Mouse (Mus musculus): ENCODE results near the gene Ramp1. TPM values are rescaled to one million over a fixed set of nuclear protein-coding genes. Genes with fewer than 3 reads are reported as not detected.

Gene Ramp1
- polyA plus RNA-seq, 1 experiment from 2014 or later, result 5.0 TPM

DNA sequence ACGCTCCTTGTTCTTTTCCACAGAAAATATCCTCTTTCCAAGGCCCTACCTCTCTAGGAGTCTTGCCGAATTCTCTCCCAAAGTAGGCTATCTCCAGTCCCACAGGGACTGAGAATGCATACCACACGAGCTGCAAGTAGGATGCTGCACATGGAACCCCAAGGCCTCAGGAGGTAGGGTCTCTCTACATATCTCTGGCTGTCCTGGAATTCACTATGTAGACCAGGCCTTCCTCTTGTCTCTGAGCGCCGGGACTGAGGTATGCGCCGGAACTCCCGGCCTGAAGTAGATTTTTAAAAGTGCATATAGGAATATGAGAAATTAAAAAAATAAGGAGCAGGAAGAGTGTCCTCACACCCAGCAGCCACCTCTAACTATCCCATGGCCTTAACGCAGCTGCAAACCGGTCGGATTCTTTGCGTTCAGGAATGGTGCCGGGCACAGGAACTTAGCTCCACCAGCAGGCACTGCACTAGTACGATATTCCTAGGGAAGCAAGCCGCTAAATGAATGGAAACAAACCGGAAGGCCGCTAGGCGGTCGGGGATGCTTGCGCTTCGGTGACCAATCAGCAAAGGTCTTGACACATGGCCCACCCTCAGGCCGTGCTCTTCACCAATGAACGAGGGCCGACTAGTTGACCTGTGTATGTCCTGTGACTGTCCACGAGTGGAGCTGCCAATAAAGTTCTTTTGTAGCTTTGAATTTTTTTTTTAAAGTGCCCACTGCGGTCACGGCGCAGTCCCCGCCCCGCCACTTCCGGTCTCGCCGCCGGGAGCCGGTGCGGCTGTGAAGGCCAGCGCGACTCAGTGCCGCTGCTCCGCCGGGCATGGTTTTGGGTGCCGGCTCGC, 70.2 kb downstream of the Ramp1 start, which contains the start of gene Ube2f:
Ube2f (plus strand) TSS at position 741 of the 851 bp plus-strand sequence.
- Histone ChIP-seq H3K4me1 (ENCODE audit: insufficient read depth) (0 out of 2 replicates have a peak, but pooled peaks cover 9% of the 10 kb centered on the region), H3K4me2 (peak within 1 kb of the TSS; percentile 73), H3K36me3 (ENCODE audit: insufficient read depth) (peaks cover 5% of the 10 kb centered on the region; the same call in 1 of the 2 replicates), H3K27ac (ENCODE audit: low read depth) (peak within 1 kb of the TSS; percentile 80), H3K27me3 (ENCODE audit: insufficient read depth, low read length) (no peaks in the 10 kb centered on the region), H3K4me3 (ENCODE audit: low read depth, low read length) (peak within 1 kb of the TSS; percentile 99), H3K9ac (peak within 1 kb of the TSS; percentile 90), H3K9me3 (ENCODE audit: low read depth, low read length) (no peaks in the 10 kb centered on the region)
- peak; percentile 98 for DNase-seq
- peak; percentile 70 for TF ChIP-seq CTCF (IDR thresholded peaks at IDR 0.05; ENCODE audit: low read depth)
- under 1% methylated on average over 43 of the region's 43 CpGs for WGBS
- peak; percentile 100 for ATAC-seq (ENCODE audit: insufficient read depth)

- Histone ChIP-seq H3K27ac (ENCODE audit: low read depth) (peak overlapping the region; percentile 80), H3K4me2 (peak overlapping the region; percentile 73), H3K4me1 (ENCODE audit: insufficient read depth) (0 out of 2 replicates have a peak, but pooled peaks cover 9% of the 10 kb centered on the region), H3K9ac (peak overlapping the region; percentile 90), H3K27me3 (ENCODE audit: insufficient read depth, low read length) (no peaks in the 10 kb centered on the region), H3K9me3 (ENCODE audit: low read depth, low read length) (no peaks in the 10 kb centered on the region), H3K4me3 (ENCODE audit: low read depth, low read length) (peak overlapping the region; percentile 99), H3K36me3 (ENCODE audit: insufficient read depth) (peaks cover 5% of the 10 kb centered on the region; the same call in 1 of the 2 replicates)
- no peak for TF ChIP-seq CTCF (IDR thresholded peaks at IDR 0.05; ENCODE audit: low read depth)
- DNase-seq (peak; percentile 24), ATAC-seq (ENCODE audit: insufficient read depth) (peak; percentile 52)
- under 1% methylated on average over 65 of the region's 70 CpGs for WGBS
Measured at GRCm38 (mm10) chr1:91250415-91251147, 71.0 kb downstream of the Ramp1 start.

DNA sequence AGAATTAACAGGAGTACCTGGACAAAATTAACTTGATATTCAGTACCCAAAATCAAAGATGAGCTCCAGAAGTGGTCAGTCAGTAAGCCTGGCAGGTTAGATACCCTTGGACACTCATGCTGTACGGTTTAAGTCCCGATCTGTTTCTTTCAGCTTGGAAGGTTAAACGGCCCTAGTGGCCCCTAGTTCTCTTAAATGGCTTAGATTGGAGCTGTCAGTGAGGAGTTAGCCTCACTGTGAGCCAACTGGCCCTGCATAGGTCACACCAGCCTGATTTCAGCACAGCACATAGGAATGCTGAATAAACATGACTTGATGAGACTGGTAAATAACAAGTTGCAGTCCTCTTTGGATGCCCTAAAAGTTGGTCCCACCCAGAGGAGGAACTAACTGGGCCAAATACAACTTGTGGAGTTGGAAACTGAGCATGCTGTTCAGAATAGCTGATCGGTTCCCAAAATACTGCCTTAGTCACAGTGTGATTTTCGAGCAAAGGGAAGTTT, 71.6 kb downstream of the Ramp1 start:
- ATAC-seq (ENCODE audit: insufficient read depth) (no peak), DNase-seq (no peak)
- Histone ChIP-seq H3K4me3 (ENCODE audit: low read depth, low read length) (peak overlapping the region; percentile 99), H3K36me3 (ENCODE audit: insufficient read depth) (peaks cover 5% of the 10 kb centered on the region; the same call in 1 of the 2 replicates), H3K9ac (peak overlapping the region; percentile 90), H3K27ac (ENCODE audit: low read depth) (no peak overlapping the region), H3K27me3 (ENCODE audit: insufficient read depth, low read length) (no peaks in the 10 kb centered on the region), H3K9me3 (ENCODE audit: low read depth, low read length) (no peaks in the 10 kb centered on the region), H3K4me2 (peak overlapping the region; percentile 73), H3K4me1 (ENCODE audit: insufficient read depth) (0 out of 2 replicates have a peak, but pooled peaks cover 9% of the 10 kb centered on the region)
- TF ChIP-seq CTCF (IDR thresholded peaks at IDR 0.05; ENCODE audit: low read depth), result no peak
- 37% methylated on average over 5 of the region's 5 CpGs for WGBS

- H3K4me2 ChIP-seq, result peak overlapping the region; percentile 73
- TF ChIP-seq CTCF (IDR thresholded peaks at IDR 0.05; ENCODE audit: low read depth), result peak; percentile 68
Measured at GRCm38 (mm10) chr1:91251927-91252326, 72.3 kb downstream of the Ramp1 start.

GRCm38 (mm10) chr1:91257918-91258317, 78.3 kb downstream of the Ramp1 start:
- DNase-seq (no peak), ATAC-seq (ENCODE audit: insufficient read depth) (no peak)
- no peak overlapping the region for H3K9ac ChIP-seq
- 0 out of 2 replicates have a peak overlapping the region, but pooled peaks have one; percentile 19 for H3K27ac ChIP-seq (ENCODE audit: low read depth)
- no peak overlapping the region for H3K4me2 ChIP-seq
- peaks cover 9% of the 10 kb centered on the region; the same call in 1 of the 2 replicates for H3K36me3 ChIP-seq (ENCODE audit: insufficient read depth)
- 0 out of 2 replicates have a peak, but pooled peaks cover 3% of the 10 kb centered on the region for H3K4me1 ChIP-seq (ENCODE audit: insufficient read depth)
- no peak overlapping the region for H3K4me3 ChIP-seq (ENCODE audit: low read depth, low read length)
- H3K9me3 ChIP-seq (ENCODE audit: low read depth, low read length), result no peaks in the 10 kb centered on the region
- no peak for TF ChIP-seq CTCF (IDR thresholded peaks at IDR 0.05; ENCODE audit: low read depth)
- no peaks in the 10 kb centered on the region for H3K27me3 ChIP-seq (ENCODE audit: insufficient read depth, low read length)

More at GRCm38 (mm10) chr1:91251927-91252326, 72.3 kb downstream of the Ramp1 start:
- WGBS, result 59% methylated on average over 8 of the region's 8 CpGs
- ATAC-seq (ENCODE audit: insufficient read depth), result no peak
- Histone ChIP-seq H3K27me3 (ENCODE audit: insufficient read depth, low read length) (no peaks in the 10 kb centered on the region), H3K36me3 (ENCODE audit: insufficient read depth) (peaks cover 5% of the 10 kb centered on the region; the same call in 1 of the 2 replicates), H3K9me3 (ENCODE audit: low read depth, low read length) (no peaks in the 10 kb centered on the region), H3K4me3 (ENCODE audit: low read depth, low read length) (0 out of 2 replicates have a peak overlapping the region, but pooled peaks have one; percentile 8), H3K4me1 (ENCODE audit: insufficient read depth) (0 out of 2 replicates have a peak, but pooled peaks cover 9% of the 10 kb centered on the region), H3K27ac (ENCODE audit: low read depth) (no peak overlapping the region), H3K9ac (no peak overlapping the region)
- peak; percentile 28 for DNase-seq

GRCm38 (mm10) chr1:91259794-91260193, 80.2 kb downstream of the Ramp1 start:
- WGBS, result 77% methylated on average over 5 of the region's 5 CpGs

More at GRCm38 (mm10) chr1:91259794-91260193, 80.2 kb downstream of the Ramp1 start:
- no peak for TF ChIP-seq CTCF (IDR thresholded peaks at IDR 0.05; ENCODE audit: low read depth)
- Histone ChIP-seq H3K27ac (ENCODE audit: low read depth) (no peak overlapping the region), H3K27me3 (ENCODE audit: insufficient read depth, low read length) (no peaks in the 10 kb centered on the region), H3K36me3 (ENCODE audit: insufficient read depth) (0 out of 2 replicates have a peak, but pooled peaks cover 9% of the 10 kb centered on the region), H3K4me1 (ENCODE audit: insufficient read depth) (0 out of 2 replicates have a peak, but pooled peaks cover 3% of the 10 kb centered on the region), H3K9ac (no peak overlapping the region), H3K4me2 (no peak overlapping the region), H3K4me3 (ENCODE audit: low read depth, low read length) (no peak overlapping the region), H3K9me3 (ENCODE audit: low read depth, low read length) (no peaks in the 10 kb centered on the region)
- DNase-seq (no peak), ATAC-seq (ENCODE audit: insufficient read depth) (no peak)

Measured in lung, embryonic 14.5 days (tissue).